Mouse (Mus musculus) thymus, adult 18-20 months (tissue): ENCODE measurements around the gene Amph.

Experiments used
- DNase-seq, 2 experiments: peaks; one replicate each; pipeline ENCODE4 v3.0.0; 2022; ENCODE audit warnings: mixed read lengths in 2 of 2

The Amph gene

DNA sequence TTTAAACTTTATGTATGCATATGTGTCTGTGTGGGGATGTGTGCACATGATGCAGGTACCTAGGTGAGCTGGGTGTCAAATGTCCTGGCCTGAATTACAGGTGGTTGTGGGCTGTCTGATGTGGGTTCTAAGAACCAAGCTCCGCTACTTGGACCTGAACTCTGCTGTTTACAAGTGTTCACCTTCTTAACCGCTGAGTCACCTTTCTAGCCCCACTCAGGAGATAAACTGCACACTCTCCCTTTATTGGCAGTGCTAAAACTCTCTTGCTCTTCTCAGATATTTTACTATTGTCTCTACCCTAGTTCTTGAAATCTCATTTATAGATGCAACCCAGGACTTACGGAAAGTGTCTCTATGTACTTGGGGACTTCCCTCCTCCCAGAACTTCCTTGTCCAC, 199.5 kb downstream of the Amph start:
- DNase-seq: no peak

DNA sequence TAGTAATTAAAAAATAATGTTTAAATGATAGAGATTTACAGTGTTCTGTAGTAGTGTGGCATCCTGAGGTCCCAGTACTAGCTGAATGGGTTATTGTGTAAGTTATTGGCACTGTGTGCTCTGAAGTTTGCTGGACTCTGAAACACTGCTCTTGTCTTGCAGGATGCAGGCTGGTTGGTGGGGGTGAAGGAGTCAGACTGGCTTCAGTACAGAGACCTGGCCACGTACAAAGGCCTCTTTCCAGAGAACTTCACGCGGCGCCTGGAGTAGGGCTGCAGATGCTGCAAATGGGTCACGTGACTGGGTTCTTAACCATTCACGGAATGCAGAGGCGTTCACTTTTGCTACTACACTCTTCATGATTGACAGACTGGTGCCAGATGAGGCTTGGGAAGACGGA, 201.6 kb downstream of the Amph start:
- no peak for DNase-seq

DNA sequence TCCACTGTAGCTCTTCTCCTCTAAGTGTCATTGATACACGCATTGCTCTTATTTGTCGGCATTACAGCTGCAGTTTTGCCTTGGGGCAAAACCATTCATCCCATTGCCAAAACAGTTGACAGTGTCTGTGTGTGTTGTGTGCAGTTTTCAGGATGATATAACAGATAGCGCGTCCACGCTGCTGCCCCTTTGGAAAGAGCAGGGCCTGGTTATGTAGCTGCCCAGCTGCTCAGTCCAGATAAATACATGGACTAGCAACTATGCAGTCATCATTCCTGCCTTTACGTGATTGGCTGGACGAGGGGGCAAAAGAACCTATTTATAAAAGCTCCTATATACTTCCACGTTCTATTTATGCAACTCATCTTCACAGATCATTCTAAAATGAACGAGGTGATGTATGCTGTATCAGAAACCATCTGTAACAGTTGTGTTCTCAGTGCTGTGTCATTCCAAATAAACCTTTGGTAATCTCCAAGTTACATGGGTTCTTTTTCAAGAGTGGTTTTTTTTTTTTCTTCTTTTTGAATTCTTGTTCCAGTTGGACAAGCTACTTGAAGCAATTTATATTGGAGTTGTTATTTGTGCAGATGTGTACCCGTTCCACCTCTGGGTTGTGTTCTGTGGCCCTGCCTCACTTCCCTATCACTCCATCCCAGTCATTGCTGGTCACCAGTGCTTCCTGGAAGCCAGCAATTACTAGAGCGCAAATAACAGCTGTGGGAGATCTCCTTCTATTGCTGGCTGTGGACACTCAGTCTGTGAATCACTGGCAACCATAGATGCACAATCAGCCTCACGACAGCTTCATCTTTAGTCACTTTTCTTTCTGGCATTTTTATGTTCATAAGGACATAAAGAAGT, 202.7 kb downstream of the Amph start:
- DNase-seq: no peak

DNA sequence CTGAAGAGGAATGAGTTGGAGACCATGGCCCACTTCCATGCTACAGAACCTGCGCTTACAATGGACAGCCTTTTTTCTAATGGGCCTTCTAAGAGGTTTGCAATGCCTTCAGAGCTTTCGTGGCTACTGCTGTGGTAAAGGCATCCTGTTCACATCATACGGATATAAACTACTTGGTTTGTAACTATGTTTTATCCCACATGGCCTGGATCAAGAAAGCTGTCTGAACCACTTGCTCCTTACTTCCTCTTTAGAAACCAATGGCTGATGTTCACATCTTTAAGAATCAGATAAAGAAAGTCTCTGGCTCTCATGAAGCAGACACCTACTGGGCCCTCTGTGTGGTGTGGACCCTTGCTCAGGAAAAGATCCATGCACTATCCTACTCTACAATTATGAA, 204.1 kb downstream of the Amph start:
- DNase-seq: no peak

DNA sequence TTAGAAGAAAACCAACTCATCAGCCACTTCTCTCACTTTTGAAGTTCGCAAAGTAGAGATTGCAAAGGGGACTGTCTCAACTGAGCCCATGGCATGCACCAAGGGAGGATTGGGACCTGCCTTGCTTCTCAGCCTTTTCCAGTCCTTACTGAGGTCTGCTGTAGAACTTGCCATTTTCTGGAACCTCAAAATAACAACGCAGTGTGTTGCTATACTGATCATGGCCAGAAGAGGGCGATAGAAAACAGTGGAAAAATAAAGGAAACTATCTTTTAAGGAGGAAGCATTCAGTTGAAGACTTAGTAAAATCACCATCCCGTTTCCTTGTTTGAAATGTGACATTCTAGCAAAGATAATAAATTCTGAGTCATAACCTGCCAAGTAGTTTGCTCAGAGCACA, 210.5 kb downstream of the Amph start:
- no peak for DNase-seq

DNA sequence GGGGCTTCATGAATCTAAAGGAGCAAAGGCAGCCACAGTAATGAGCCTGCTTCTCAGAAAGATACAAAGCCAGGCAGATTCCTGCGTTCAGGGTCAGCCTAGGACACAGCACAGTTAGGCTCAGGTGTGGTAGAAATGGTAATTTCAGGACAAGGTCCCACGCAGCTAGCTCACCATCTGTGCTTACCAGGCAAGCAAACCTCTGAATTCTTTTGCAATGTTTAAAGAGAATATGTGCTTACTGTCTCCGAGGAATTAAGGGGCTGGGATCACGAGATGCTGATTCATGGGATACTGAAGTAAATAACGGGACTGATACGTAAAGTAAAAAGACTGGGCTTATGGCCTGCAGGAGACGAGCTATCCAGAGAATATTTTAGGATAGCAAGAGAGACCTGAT, 212.6 kb downstream of the Amph start:
- no peak for DNase-seq

DNA sequence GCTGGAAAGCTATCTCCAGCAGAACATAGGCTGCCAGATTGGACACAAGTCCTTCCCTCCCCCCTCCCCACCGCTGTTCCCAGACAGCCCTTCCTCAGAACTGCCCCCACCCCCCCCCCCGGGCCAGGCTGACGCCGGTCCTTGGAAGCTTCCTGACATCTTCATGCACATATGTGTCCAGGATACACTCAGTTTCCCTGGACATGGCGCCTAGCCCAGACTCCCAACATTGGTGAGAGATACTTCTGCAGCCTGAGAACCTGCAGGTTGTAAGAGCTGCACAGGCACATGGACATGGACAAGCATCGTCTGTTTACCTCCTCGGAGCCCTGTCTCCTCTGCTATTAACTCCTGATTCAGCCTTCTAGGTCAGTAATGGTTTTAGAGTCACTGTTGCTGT, 213.1 kb downstream of the Amph start:
- no peak for DNase-seq

DNA sequence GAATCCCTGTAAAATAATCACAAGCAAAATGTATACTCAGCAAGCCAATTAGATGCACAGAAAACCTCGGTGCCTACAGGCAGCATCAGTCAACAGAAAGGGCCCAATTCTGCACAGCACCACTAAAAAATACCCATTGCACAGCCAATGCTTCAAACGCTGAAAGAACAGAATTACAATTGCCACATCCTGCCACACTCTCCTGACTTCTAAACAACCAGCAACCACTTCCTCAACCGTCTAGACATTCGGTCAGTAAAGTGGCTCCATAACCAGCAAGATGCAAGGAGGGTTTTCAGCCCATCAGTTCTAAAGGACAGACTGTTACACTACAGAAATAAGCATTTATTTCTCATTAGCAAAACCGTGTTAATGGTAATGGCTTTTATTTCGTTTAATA, 214.1 kb downstream of the Amph start:
- peak in 1 of 2 experiments; percentile 56 for DNase-seq

DNA sequence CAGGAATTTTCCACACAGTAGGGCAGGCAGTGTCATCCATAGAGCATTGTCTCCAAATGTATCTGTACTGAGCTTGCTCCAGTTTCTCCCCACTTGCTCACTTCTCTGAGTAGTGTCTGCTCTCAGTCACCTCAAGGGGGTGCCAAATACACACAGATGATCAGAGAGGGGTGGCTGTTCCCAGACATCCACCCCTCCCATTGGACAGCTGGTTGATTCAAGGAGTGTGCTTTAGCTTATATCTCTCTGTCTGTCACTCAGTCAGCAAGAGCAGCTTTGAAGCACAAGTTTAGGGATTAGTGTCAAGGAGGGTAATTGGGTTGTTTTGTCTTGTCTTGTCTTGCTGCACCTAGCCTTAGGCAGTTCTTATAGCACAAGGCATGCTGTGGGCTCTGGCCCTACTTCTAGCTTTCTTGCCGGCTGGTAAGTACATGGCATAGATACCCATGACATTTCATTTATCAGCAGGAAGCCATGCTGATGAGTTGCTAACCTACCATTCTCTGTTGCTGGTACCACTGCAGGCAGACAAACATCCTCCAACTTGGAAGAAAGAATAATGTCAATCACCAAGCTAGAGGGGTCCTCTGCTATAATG, 229.8 kb downstream of the Amph start:
- peak in 1 of 2 experiments; percentile 33 for DNase-seq

DNA sequence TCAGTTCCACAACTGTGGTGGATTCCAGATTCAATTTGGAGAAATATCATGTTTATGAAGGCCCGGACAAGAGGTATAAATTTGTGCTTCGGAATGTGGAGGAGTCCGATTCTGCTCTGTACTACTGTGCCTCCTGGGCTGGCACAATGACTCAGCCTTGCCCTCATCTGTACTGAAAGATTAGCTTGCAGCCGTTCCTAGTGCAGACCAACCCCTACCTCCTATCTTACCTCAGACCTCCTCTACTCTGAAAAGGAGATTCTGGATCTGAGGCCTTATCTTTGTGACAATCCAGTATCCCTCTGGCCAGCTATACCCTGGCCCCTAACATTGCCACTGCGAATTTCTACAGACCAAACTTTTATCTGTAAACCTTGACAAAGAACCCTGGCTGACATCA, 230.3 kb downstream of the Amph start:
- DNase-seq: no peak

DNA sequence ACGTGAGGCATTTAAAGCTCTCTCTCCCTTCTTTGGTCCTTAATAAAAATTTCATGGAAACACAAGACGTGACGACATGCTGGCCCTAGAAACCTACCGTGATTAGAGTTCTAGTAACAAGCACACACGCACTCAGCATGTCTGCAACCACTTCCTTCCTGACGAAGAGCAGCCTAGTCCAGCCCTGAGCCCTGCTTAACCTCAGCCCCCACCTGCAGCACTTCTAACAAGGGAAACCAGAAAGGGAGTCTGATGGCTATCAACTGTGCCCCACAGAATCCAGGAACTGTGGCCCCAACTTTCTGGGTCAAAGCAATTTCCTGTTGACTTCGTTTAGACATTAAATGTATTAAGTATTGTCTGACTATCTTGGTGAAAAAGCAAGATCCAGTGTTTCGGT, 234.3 kb downstream of the Amph start:
- DNase-seq: peak; percentile 42 to 65

DNA sequence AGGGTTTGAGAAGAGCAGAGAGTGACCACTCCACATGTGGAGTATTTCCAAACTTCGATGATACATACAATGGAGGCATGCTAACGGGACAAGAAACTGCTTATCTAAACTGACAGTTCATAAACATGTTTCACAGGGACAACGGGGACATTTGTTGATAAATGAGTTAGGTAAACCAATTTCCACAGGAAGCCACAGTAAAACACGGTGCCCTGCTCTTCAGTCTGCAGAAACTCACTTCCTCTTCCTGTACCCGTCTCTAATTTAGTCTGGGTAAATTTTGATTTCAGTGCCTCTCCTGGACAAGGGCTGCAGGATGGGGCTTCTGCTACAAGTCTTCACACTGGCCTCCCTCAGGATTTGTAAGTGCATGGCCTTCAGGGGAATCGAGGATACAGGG, 242.0 kb downstream of the Amph start:
- DNase-seq: no peak

DNA sequence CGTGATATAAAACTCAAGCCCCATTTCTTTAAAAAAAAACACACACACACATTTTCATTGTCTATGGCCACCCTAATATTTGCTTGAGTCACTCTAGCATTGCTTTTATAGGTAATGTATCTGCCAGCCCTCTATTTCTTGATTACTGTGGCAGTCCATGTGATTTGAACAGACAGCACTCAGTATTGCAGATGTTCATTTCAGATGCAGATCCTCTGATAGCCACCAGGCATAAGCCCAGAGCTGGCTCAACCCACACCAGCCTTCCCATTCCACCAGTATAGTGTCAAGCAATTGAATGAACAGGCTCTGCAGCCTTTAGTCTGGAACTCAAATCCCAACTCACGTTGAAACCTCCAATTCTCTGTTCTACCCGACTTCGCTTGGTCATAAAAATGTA, 246.8 kb downstream of the Amph start:
- no peak for DNase-seq

DNA sequence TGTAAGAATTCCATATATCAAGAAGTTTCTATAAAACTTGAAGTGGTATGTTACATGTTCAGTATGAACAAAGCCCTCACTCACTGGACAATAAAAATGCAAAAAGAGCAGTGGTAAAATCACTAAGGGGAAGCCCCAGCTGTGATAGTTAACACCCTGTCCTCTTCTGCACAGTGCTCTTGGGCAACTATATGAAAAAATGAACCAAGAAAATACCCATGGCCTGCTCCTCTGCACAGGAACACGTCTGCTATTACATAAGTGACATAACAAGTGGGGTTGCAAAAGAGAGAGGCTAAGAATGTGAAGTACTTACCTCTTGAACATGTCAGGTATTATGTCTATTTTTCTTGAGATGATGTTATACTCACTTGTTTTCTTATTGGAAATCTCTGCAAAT, 247.5 kb downstream of the Amph start:
- no peak for DNase-seq
